Mouse (Mus musculus) liver, postnatal 0 days (tissue): ENCODE measurements around the gene Grid2. TPM values are rescaled to one million over a fixed set of nuclear protein-coding genes. Genes with fewer than 3 reads are reported as not detected.

Experiments
- ATAC-seq: fragments of 200-750 bp; cut with Nextera tagmentation; 2 replicates; pipeline ENCODE4 v1.8.0; 2017; ENCODE audit warnings: mild to moderate bottlenecking, moderate library complexity
- DNase-seq: peaks from one replicate; pipeline ENCODE4 v3.0.0-alpha.2; 2016
- H3K27ac ChIP-seq: fragments of 300-500 bp; sonication (generic); 2 replicates; pipeline ENCODE4 v1.5.1; 2014; ENCODE audit warnings: antibody characterized with exemption, moderate library complexity, mild to moderate bottlenecking, low read depth
- H3K27me3 ChIP-seq: fragments of 300-500 bp; sonication (generic); 2 replicates; pipeline ENCODE4 v1.6.1; 2014; ENCODE audit warnings: low read length, control low read depth, mixed read lengths; ENCODE audit not compliant: insufficient read depth
- H3K36me3 ChIP-seq: fragments of 300-500 bp; sonication (generic); replicated peaks from 2 replicates; pipeline ENCODE4 v1.6.1; 2014; ENCODE audit warnings: mild to moderate bottlenecking, control low read depth, low read length, moderate library complexity, mixed read lengths; ENCODE audit not compliant: insufficient read depth
- H3K4me1 ChIP-seq: fragments of 300-500 bp; sonication (generic); 2 replicates; pipeline ENCODE4 v1.6.1; 2014; ENCODE audit warnings: antibody characterized with exemption, mild to moderate bottlenecking, control low read depth; ENCODE audit not compliant: insufficient read depth
- H3K4me2 ChIP-seq: fragments of 300-500 bp; sonication (generic); 2 replicates; pipeline ENCODE4 v1.6.1; 2014; ENCODE audit warnings: low read depth, mild to moderate bottlenecking, low read length, moderate library complexity, mixed read lengths
- H3K4me3 ChIP-seq: fragments of 300-500 bp; sonication (generic); 2 replicates; pipeline ENCODE4 v1.5.1; 2014; ENCODE audit warnings: low read depth, low read length
- H3K9ac ChIP-seq: fragments of 300-500 bp; sonication (generic); replicated peaks from 2 replicates; pipeline ENCODE4 v1.6.1; 2014; ENCODE audit warnings: mild to moderate bottlenecking, moderate library complexity
- H3K9me3 ChIP-seq: fragments of 300-500 bp; sonication (generic); 2 replicates; pipeline ENCODE4 v1.6.1; 2016; ENCODE audit warnings: mild to moderate bottlenecking, control low read depth, low read length, mixed read lengths
- CTCF ChIP-seq: sonication (generic); IDR thresholded peaks from 2 replicates; pipeline ENCODE4 v1.5.1; 2016; ENCODE audit warnings: antibody characterized with exemption, low read depth
- EP300 ChIP-seq: IDR thresholded peaks from 2 replicates; pipeline ENCODE4 v1.6.1; 2016; ENCODE audit warnings: antibody characterized with exemption, low read depth, mild to moderate bottlenecking
- WGBS: fragments of 180-500 bp; shearing (Covaris S2); extraction: QIAGEN DNeasy Blood & Tissue Kit; methylation state at CpG from one replicate; pipeline ENCODE4 v1.1.7; 2014; ENCODE audit not compliant: insufficient replicate concordance; 5-methylcytosine and 5-hydroxymethylcytosine counted together
- polyA plus RNA-seq: library from polyadenylated mRNA; unstranded; fragments of >200 nt; fragmentation: Nextera tagmentation; extraction: Ambion mirVana; gene quantifications from 2 replicates; pipeline ENCODE4 v1.2.1, GENCODE M21; 2015

Grid2 gene
- polyA plus RNA-seq, 1 experiment from 2014 or later, result not detected

- Histone ChIP-seq H3K4me3 (no peak overlapping the region), H3K4me1 (no peaks in the 10 kb centered on the region), H3K9ac (no peak overlapping the region), H3K27me3 (peaks cover 50% of the 10 kb centered on the region), H3K36me3 (no peaks in the 10 kb centered on the region), H3K4me2 (no peak overlapping the region), H3K9me3 (no peaks in the 10 kb centered on the region), H3K27ac (no peak overlapping the region)
- DNase-seq (no peak), ATAC-seq (no peak)
- WGBS, result 3% methylated on average over 42 of the region's 54 CpGs
- TF ChIP-seq CTCF, result no peak
- no peak for TF ChIP-seq EP300
Observed at GRCm38 (mm10) chr6:64734441-64735320, 1479.0 kb downstream of the Grid2 start.

- no peak overlapping the region for H3K4me2 ChIP-seq
- H3K27ac ChIP-seq, result no peak overlapping the region
- no peaks in the 10 kb centered on the region for H3K4me1 ChIP-seq
- H3K4me3 ChIP-seq, result no peak overlapping the region
- no peaks in the 10 kb centered on the region for H3K9me3 ChIP-seq
- TF ChIP-seq EP300 (no peak), CTCF (no peak)
- no peak overlapping the region for H3K9ac ChIP-seq
- H3K36me3 ChIP-seq, result no peaks in the 10 kb centered on the region
- ATAC-seq (no peak), DNase-seq (no peak)
- WGBS, result 54% methylated on average over 4 of the region's 4 CpGs
- peaks cover 35% of the 10 kb centered on the region for H3K27me3 ChIP-seq
Observed at GRCm38 (mm10) chr6:64736317-64736716, 1480.6 kb downstream of the Grid2 start.

GRCm38 (mm10) chr6:64742915-64743489 is 1487.3 kb downstream of the Grid2 start:
- 48% methylated on average over 2 of the region's 2 CpGs for WGBS
- TF ChIP-seq EP300, result no peak
- no peak for TF ChIP-seq CTCF
- no peaks in the 10 kb centered on the region for H3K9me3 ChIP-seq
- ATAC-seq, result no peak
- H3K27ac ChIP-seq, result no peak overlapping the region
- no peak overlapping the region for H3K4me3 ChIP-seq
- no peaks in the 10 kb centered on the region for H3K36me3 ChIP-seq
- H3K9ac ChIP-seq, result no peak overlapping the region
- no peaks in the 10 kb centered on the region for H3K27me3 ChIP-seq
- no peak for DNase-seq
- H3K4me1 ChIP-seq, result no peaks in the 10 kb centered on the region
- H3K4me2 ChIP-seq, result no peak overlapping the region
